Mouse (Mus musculus) ES-E14 (cell line): ENCODE data around the gene Zfp467.

Experiments used
- HCFC1 ChIP-seq: IDR thresholded peaks from 2 replicates; pipeline ENCODE4 v1.6.1; 2012; ENCODE audit warnings: low read length, inconsistent platforms, borderline replicate concordance; ENCODE audit not compliant: insufficient read depth
- ZC3H11A ChIP-seq: IDR thresholded peaks from 2 replicates; pipeline ENCODE4 v1.6.1; 2012; ENCODE audit warnings: low read depth, mild to moderate bottlenecking, inconsistent platforms, low read length, borderline replicate concordance
- ZNF384 ChIP-seq: IDR thresholded peaks from 2 replicates; pipeline ENCODE4 v1.6.1; 2012; ENCODE audit warnings: low read depth, low read length, inconsistent platforms

- no peak for TF ChIP-seq ZC3H11A
- no peak for TF ChIP-seq ZNF384
- TF ChIP-seq HCFC1, result no peak
These were observed 16.7 kb downstream of the Zfp467 start for GRCm38 (mm10) chr6:48428769-48429557.
